Mouse (Mus musculus) midbrain, embryonic 14.5 days (tissue): ENCODE measurements around the gene Pih1d1. TPM values are rescaled to one million over a fixed set of nuclear protein-coding genes. Genes with fewer than 3 reads are reported as not detected.
A peak's percentile ranks its signal among the peaks of the same experiment; 100 is the strongest.
"Not testable (repeated sequence)": the region's sequence is repeated elsewhere in the genome, so short reads cannot be mapped to it uniquely, and the experiment has no call there.

Experiments used
- ATAC-seq: fragments of 200-750 bp; cut with Nextera tagmentation; 2 replicates; pipeline ENCODE4 v1.8.0; 2017; ENCODE audit warnings: moderate number of reproducible peaks, moderate library complexity; ENCODE audit not compliant: low FRiP score, low TSS enrichment
- DNase-seq: peaks from one replicate; pipeline ENCODE4 v3.0.0-alpha.2; 2015
- H3K27ac ChIP-seq: fragments of 300-500 bp; sonication (generic); replicated peaks from 2 replicates; pipeline ENCODE4 v1.5.1; 2014; ENCODE audit warnings: mild to moderate bottlenecking, low read depth, low read length, moderate library complexity
- H3K27me3 ChIP-seq: fragments of 300-500 bp; sonication (generic); 2 replicates; pipeline ENCODE4 v1.6.1; 2014; ENCODE audit warnings: low read length, control low read depth, mixed read lengths; ENCODE audit not compliant: control insufficient read depth, insufficient read depth
- H3K36me3 ChIP-seq: fragments of 300-500 bp; sonication (generic); 2 replicates; pipeline ENCODE4 v1.6.1; 2014; ENCODE audit warnings: low read length, control low read depth; ENCODE audit not compliant: control insufficient read depth, insufficient read depth
- H3K4me1 ChIP-seq: fragments of 300-500 bp; sonication (generic); 2 replicates; pipeline ENCODE4 v1.6.1; 2014; ENCODE audit warnings: mild to moderate bottlenecking, antibody characterized with exemption, low read length, control low read depth; ENCODE audit not compliant: control insufficient read depth, insufficient read depth
- H3K4me2 ChIP-seq: fragments of 300-500 bp; sonication (generic); 2 replicates; pipeline ENCODE4 v1.6.1; 2014; ENCODE audit warnings: mild to moderate bottlenecking, low read length, moderate library complexity
- H3K4me3 ChIP-seq: fragments of 300-500 bp; sonication (generic); replicated peaks from 2 replicates; pipeline ENCODE4 v1.5.1; 2014; ENCODE audit warnings: low read depth, low read length
- H3K9ac ChIP-seq: fragments of 300-500 bp; sonication (generic); replicated peaks from 2 replicates; pipeline ENCODE4 v1.6.1; 2014; ENCODE audit warnings: mild to moderate bottlenecking, low read length, moderate library complexity
- H3K9me3 ChIP-seq: fragments of 300-500 bp; sonication (generic); 2 replicates; pipeline ENCODE4 v1.6.1; 2016; ENCODE audit warnings: low read length, control low read depth, mixed read lengths; ENCODE audit not compliant: control insufficient read depth
- WGBS: fragments of 180-500 bp; shearing (Covaris S2); extraction: QIAGEN DNeasy Blood & Tissue Kit; methylation state at CpG from one replicate; pipeline ENCODE4 v1.1.7; 2014; 5-methylcytosine and 5-hydroxymethylcytosine counted together
- polyA plus RNA-seq: library from polyadenylated mRNA; unstranded; fragments of >200 nt; fragmentation: Nextera tagmentation; extraction: Ambion mirVana; gene quantifications from 2 replicates; pipeline ENCODE4 v1.2.1, GENCODE M21; 2014

Pih1d1 gene
- 92.8 and 96.2 TPM in 2 replicates for polyA plus RNA-seq

DNA sequence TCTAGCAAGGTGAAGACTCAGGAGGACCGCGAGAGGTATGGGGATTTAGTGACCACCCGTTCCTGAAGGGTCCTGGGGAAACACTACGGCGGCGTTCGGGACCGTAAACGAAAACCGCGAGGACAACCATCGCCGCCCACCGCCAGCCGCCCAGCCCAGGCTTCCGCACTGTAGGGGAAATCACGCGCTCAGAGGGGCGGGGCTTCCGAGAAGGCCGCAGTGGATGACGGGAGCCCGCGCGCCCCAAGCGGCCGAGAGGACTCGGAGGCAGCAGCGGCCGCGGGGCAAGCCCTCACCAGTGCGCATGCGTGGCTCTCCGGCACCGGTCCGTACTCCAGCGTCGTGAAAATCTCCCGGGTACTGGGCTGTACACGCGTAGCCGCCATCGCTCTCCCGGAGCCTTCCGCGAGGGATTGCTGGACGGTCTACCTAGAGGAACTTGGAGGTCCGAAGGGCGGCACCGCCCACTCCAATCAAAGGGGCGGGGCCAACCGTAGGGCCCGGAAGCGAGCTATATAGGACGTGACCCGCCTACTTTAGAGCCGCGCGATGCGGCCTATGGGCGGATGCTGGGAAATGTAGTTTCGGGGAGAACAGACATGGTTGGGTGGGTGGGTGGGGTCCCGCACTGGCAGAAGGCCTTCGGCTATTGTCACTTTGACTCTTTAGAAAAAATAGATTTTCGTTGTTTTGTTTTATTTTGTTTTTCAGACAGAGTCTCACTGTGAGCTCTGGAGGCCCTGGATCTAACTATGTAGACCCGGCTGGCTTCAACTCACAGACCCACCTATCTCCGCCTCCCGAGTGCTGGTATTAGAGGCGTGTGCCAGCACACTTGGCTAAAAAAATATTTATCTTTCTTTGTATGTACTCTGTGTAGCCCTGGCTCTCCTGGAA is at the start of gene Pih1d1, which contains the start of gene Aldh16a1:
Gene Pih1d1 (plus strand): TSS at position 208 of the 897 bp plus-strand sequence.
Gene Aldh16a1 (minus strand): TSS at position 489 of the 897 bp plus-strand sequence.
- Histone ChIP-seq H3K4me3 (peak within 1 kb of the TSS; percentile 63), H3K4me2 (peak within 1 kb of the TSS; percentile 91), H3K9ac (peak within 1 kb of the TSS; percentile 81), H3K9me3 (no peaks in the 10 kb centered on the region), H3K27ac (peak within 1 kb of the TSS; percentile 95), H3K36me3 (peaks cover 21% of the 10 kb centered on the region; the same call in 1 of the 2 replicates), H3K4me1 (peaks cover 14% of the 10 kb centered on the region), H3K27me3 (no peaks in the 10 kb centered on the region)
- ATAC-seq (peak; percentile 96), DNase-seq (peak; percentile 99)
- 5% methylated on average over 69 of the region's 69 CpGs for WGBS

- 80% methylated on average over 5 of the region's 5 CpGs for WGBS
- Histone ChIP-seq H3K9me3 (no peaks in the 10 kb centered on the region), H3K4me1 (no peaks in the 10 kb centered on the region), H3K36me3 (no peaks in the 10 kb centered on the region), H3K27me3 (no peaks in the 10 kb centered on the region), H3K4me3 (no peak overlapping the region), H3K4me2 (no peak overlapping the region), H3K27ac (no peak overlapping the region), H3K9ac (no peak overlapping the region)
- DNase-seq: no peak
- ATAC-seq: no peak
Observed at GRCm38 (mm10) chr7:45104941-45105340, 49.2 kb upstream of the Pih1d1 start.

DNA sequence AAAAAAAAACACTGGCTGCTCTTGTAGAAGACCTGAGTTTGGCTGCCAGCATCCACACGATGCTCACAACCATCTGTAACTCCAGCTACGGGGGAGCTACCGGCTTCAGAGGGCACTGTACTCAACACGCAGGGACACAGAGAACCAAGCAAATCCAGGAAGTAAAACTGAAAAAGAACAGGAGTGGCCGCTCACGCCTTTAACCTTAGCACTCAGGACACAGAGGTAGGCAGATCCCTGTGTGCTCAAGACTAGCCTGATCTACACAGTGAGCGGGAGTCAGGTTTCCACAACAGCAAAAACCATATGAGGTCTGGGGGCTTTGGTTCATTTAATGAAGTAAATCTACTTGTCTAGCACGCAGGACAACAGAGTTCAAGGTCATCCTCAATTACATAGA is 48.6 kb upstream of the Pih1d1 start:
- Histone ChIP-seq H3K27me3 (no peaks in the 10 kb centered on the region), H3K4me2 (no peak overlapping the region), H3K4me3 (no peak overlapping the region), H3K9ac (no peak overlapping the region), H3K9me3 (no peaks in the 10 kb centered on the region), H3K36me3 (no peaks in the 10 kb centered on the region), H3K4me1 (no peaks in the 10 kb centered on the region), H3K27ac (no peak overlapping the region)
- DNase-seq (no peak), ATAC-seq (no peak)
- 83% methylated on average over 8 of the region's 8 CpGs for WGBS

- H3K36me3 ChIP-seq: no peaks in the 10 kb centered on the region
- no peak overlapping the region for H3K4me3 ChIP-seq
- no peaks in the 10 kb centered on the region for H3K4me1 ChIP-seq
- no peak for ATAC-seq
- no peak overlapping the region for H3K27ac ChIP-seq
- WGBS: 13% methylated on average over 6 of the region's 6 CpGs
- H3K9me3 ChIP-seq: no peaks in the 10 kb centered on the region
- H3K9ac ChIP-seq: no peak overlapping the region
- H3K27me3 ChIP-seq: no peaks in the 10 kb centered on the region
- no peak overlapping the region for H3K4me2 ChIP-seq
- DNase-seq: no peak
Observed at GRCm38 (mm10) chr7:45106441-45106840, 47.7 kb upstream of the Pih1d1 start.

GRCm38 (mm10) chr7:45107052-45107645 is 47.0 kb upstream of the Pih1d1 start:
- no peak for ATAC-seq
- no peaks in the 10 kb centered on the region for H3K36me3 ChIP-seq
- H3K4me1 ChIP-seq: no peaks in the 10 kb centered on the region
- DNase-seq: no peak
- no peaks in the 10 kb centered on the region for H3K9me3 ChIP-seq
- H3K27me3 ChIP-seq: no peaks in the 10 kb centered on the region
- no peak overlapping the region for H3K9ac ChIP-seq
- no peak overlapping the region for H3K27ac ChIP-seq
- WGBS: 52% methylated on average over 5 of the region's 5 CpGs
- no peak overlapping the region for H3K4me3 ChIP-seq
- H3K4me2 ChIP-seq: no peak overlapping the region

GRCm38 (mm10) chr7:45110089-45110488 is 44.0 kb upstream of the Pih1d1 start:
- WGBS: 95% methylated on average over 4 of the region's 4 CpGs
- not testable (repeated sequence) for H3K36me3 ChIP-seq, H3K9ac ChIP-seq, H3K4me1 ChIP-seq, H3K9me3 ChIP-seq, ATAC-seq, H3K4me2 ChIP-seq, H3K27me3 ChIP-seq, H3K27ac ChIP-seq, H3K4me3 ChIP-seq, DNase-seq

- no peaks in the 10 kb centered on the region for H3K9me3 ChIP-seq
- H3K36me3 ChIP-seq: no peaks in the 10 kb centered on the region
- H3K4me3 ChIP-seq: no peak overlapping the region
- no peak overlapping the region for H3K4me2 ChIP-seq
- DNase-seq (no peak), ATAC-seq (no peak)
- H3K4me1 ChIP-seq: no peaks in the 10 kb centered on the region
- no peaks in the 10 kb centered on the region for H3K27me3 ChIP-seq
- H3K27ac ChIP-seq: no peak overlapping the region
- H3K9ac ChIP-seq: no peak overlapping the region
- WGBS: 70% methylated on average over 2 of the region's 2 CpGs
Observed at GRCm38 (mm10) chr7:45111940-45112339, 42.2 kb upstream of the Pih1d1 start.

DNA sequence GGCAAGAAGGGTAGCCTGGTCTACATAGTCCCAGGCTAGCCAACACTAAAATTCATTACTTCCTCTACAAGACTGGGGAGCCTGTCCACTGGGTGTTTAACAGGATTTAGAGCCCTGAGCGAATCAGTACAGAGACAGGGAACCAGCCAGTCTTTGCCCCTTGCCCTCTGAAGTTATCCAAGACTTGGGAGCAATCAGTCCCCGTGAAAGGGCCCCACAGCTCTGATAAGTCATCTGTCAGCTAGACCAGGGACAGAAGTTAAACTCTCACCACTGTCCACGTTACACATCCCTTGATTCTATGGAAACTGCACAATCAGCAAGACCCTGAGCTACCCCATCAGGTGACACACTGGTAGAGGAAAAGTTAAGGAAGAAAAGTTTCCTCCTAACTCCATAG is 41.6 kb upstream of the Pih1d1 start:
- WGBS: 76% methylated on average over 3 of the region's 3 CpGs
- ATAC-seq (no peak), DNase-seq (no peak)
- H3K4me1 ChIP-seq: no peaks in the 10 kb centered on the region
- no peak overlapping the region for H3K27ac ChIP-seq
- H3K4me3 ChIP-seq: no peak overlapping the region
- no peak overlapping the region for H3K4me2 ChIP-seq
- H3K9me3 ChIP-seq: no peaks in the 10 kb centered on the region
- H3K36me3 ChIP-seq: peaks cover under 1% of the 10 kb centered on the region; the same call in 1 of the 2 replicates
- no peak overlapping the region for H3K9ac ChIP-seq
- H3K27me3 ChIP-seq: no peaks in the 10 kb centered on the region
